Mouse (Mus musculus) monocyte, adult 5-6 weeks (primary cell): ENCODE measurements around the gene Hist3h2ba. TPM values are rescaled to one million over a fixed set of nuclear protein-coding genes. Genes with fewer than 3 reads are reported as not detected.
"Not testable (repeated sequence)": the region's sequence is repeated elsewhere in the genome, so short reads cannot be mapped to it uniquely, and the experiment has no call there.

Experiments
- ATAC-seq: fragments of 153-309, 156-312 bp; replicated peaks from 2 replicates; pipeline ENCODE4 v1.8.0; 2017; ENCODE audit warnings: mild to moderate bottlenecking; ENCODE audit not compliant: low TSS enrichment, insufficient number of reproducible peaks, severe bottlenecking, poor library complexity, low FRiP score
- total RNA-seq: library from RNA; stranded (forward); fragments of 200-1000, 200-491, 200-594 nt; gene quantifications from 3 replicates; pipeline ENCODE4 v1.2.3, GENCODE M21; 2017

The Hist3h2ba gene
- total RNA-seq, 1 experiment from 2014 or later = 1.7 TPM

GRCm38 (mm10) chr11:58931576-58931975 lies 17.1 kb upstream of the Hist3h2ba start:
- no peak for ATAC-seq

GRCm38 (mm10) chr11:58937909-58938308 lies 10.8 kb upstream of the Hist3h2ba start:
- no peak for ATAC-seq

GRCm38 (mm10) chr11:58938322-58939087 lies 10.2 kb upstream of the Hist3h2ba start, which contains the start of gene Rnf187:
Gene Rnf187 (minus strand): TSS chr11:58938916.
- peak; percentile 97 for ATAC-seq

GRCm38 (mm10) chr11:58939088-58939439 lies 9.7 kb upstream of the Hist3h2ba start:
- ATAC-seq = no peak

GRCm38 (mm10) chr11:58944136-58944535 lies 4.6 kb upstream of the Hist3h2ba start:
- ATAC-seq = no peak

GRCm38 (mm10) chr11:58947306-58947705 lies 1.4 kb upstream of the Hist3h2ba start:
- ATAC-seq = no peak

- ATAC-seq = no peak
Observed at GRCm38 (mm10) chr11:58947798-58948528, 757 bp upstream of the Hist3h2ba start.

GRCm38 (mm10) chr11:58949480-58950431 lies 1.0 kb downstream of the Hist3h2ba start:
- ATAC-seq = no peak

- ATAC-seq = no peak
Observed at GRCm38 (mm10) chr11:58951210-58951609, 2.5 kb downstream of the Hist3h2ba start.

- ATAC-seq = no peak; the same call in 1 of the 2 replicates
Observed at GRCm38 (mm10) chr11:58953351-58954169, 4.8 kb downstream of the Hist3h2ba start.

GRCm38 (mm10) chr11:58954170-58954419 lies 5.4 kb downstream of the Hist3h2ba start:
- ATAC-seq = not testable (repeated sequence)

GRCm38 (mm10) chr11:58954420-58955142 lies 5.9 kb downstream of the Hist3h2ba start, which contains the start of the genes Hist3h2a and Trim17:
Gene Hist3h2a (plus strand): TSS chr11:58954685.
Gene Trim17 (plus strand): TSS chr11:58954685.
- ATAC-seq = peak; percentile 85

GRCm38 (mm10) chr11:58955143-58955867 lies 6.6 kb downstream of the Hist3h2ba start:
- ATAC-seq = 0 out of 2 replicates have a peak, but pooled peaks have one; percentile 14

- no peak for ATAC-seq
Observed at GRCm38 (mm10) chr11:58955868-58956257, 7.1 kb downstream of the Hist3h2ba start.

- no peak for ATAC-seq
Observed at GRCm38 (mm10) chr11:58957226-58957914, 8.7 kb downstream of the Hist3h2ba start.

- ATAC-seq = no peak
Observed at GRCm38 (mm10) chr11:58958536-58958935, 9.8 kb downstream of the Hist3h2ba start.
